Mouse (Mus musculus): ENCODE data around the gene Olfr1113. TPM values are rescaled to one million over a fixed set of nuclear protein-coding genes. Genes with fewer than 3 reads are reported as not detected.
"Not testable (repeated sequence)": the region's sequence is repeated elsewhere in the genome, so short reads cannot be mapped to it uniquely, and the experiment has no call there.

Olfr1113 gene
- total RNA-seq (2015) (not detected in 2 replicates), total RNA-seq (2017) (not detected in 2 replicates)

GRCm38 (mm10) chr2:87208670-87209069 is at the start of gene Olfr1113:
Gene Olfr1113 (plus strand): TSS chr2:87208970.
- no peak for ATAC-seq (ENCODE audit: poor library complexity, severe bottlenecking)

GRCm38 (mm10) chr2:87167731-87168130 is 41.0 kb upstream of the Olfr1113 start:
- ATAC-seq (ENCODE audit: poor library complexity, severe bottlenecking), result not testable (repeated sequence)

GRCm38 (mm10) chr2:87187498-87187897 is 21.3 kb upstream of the Olfr1113 start, which contains the start of gene Olfr1112:
Gene Olfr1112 (plus strand): TSS chr2:87187798.
- ATAC-seq (ENCODE audit: poor library complexity, severe bottlenecking), result no peak

- ATAC-seq (ENCODE audit: poor library complexity, severe bottlenecking), result no peak
Observed at GRCm38 (mm10) chr2:87247713-87248112, 38.9 kb downstream of the Olfr1113 start, which contains the start of gene Olfr1115. Gene Olfr1115 (plus strand): TSS chr2:87248013.

Other genes with a start within 250 kb of the Olfr1113 start
- not detected in 2 replicates for gene Olfr1099, start 248.3 kb upstream of the Olfr1113 start, total RNA-seq (2015)
- not detected in 2 replicates for gene Olfr1099, start 248.3 kb upstream of the Olfr1113 start, total RNA-seq (2017)
- gene Olfr1100, start 229.0 kb upstream of the Olfr1113 start, total RNA-seq (2015), result not detected in 2 replicates
- not detected in 2 replicates for gene Olfr1100, start 229.0 kb upstream of the Olfr1113 start, total RNA-seq (2017)
- gene Olfr1101, start 217.7 kb upstream of the Olfr1113 start, total RNA-seq (2015), result not detected in 2 replicates
- not detected in 2 replicates for gene Olfr1101, start 217.7 kb upstream of the Olfr1113 start, total RNA-seq (2017)
- gene Olfr1102, start 210.6 kb upstream of the Olfr1113 start, total RNA-seq (2015), result not detected in 2 replicates
- gene Olfr1102, start 210.6 kb upstream of the Olfr1113 start, total RNA-seq (2017), result not detected in 2 replicates
- gene Olfr1104, start 181.9 kb upstream of the Olfr1113 start, total RNA-seq (2015), result not detected in 2 replicates
- gene Olfr1104, start 181.9 kb upstream of the Olfr1113 start, total RNA-seq (2017), result not detected in 2 replicates
- not detected in 2 replicates for gene Olfr1105, start 172.4 kb upstream of the Olfr1113 start, total RNA-seq (2015)
- not detected in 2 replicates for gene Olfr1105, start 172.4 kb upstream of the Olfr1113 start, total RNA-seq (2017)
- not detected in 2 replicates for gene Olfr1106, start 156.7 kb upstream of the Olfr1113 start, total RNA-seq (2015)
- not detected in 2 replicates for gene Olfr1106, start 156.7 kb upstream of the Olfr1113 start, total RNA-seq (2017)
- gene Olfr1107, start 133.2 kb upstream of the Olfr1113 start, total RNA-seq (2015), result not detected in 2 replicates
- gene Olfr1107, start 133.2 kb upstream of the Olfr1113 start, total RNA-seq (2017), result not detected in 2 replicates
- gene Olfr1109, start 113.0 kb upstream of the Olfr1113 start, total RNA-seq (2015), result not detected in 2 replicates
- gene Olfr1109, start 113.0 kb upstream of the Olfr1113 start, total RNA-seq (2017), result not detected in 2 replicates
- not detected in 2 replicates for gene Olfr259, start 94.4 kb upstream of the Olfr1113 start, total RNA-seq (2015)
- gene Olfr259, start 94.4 kb upstream of the Olfr1113 start, total RNA-seq (2017), result not detected in 2 replicates
- gene Olfr1110, start 68.7 kb upstream of the Olfr1113 start, total RNA-seq (2015), result not detected in 2 replicates
- gene Olfr1110, start 68.7 kb upstream of the Olfr1113 start, total RNA-seq (2017), result not detected in 2 replicates
- gene Olfr1111, start 56.3 kb upstream of the Olfr1113 start, total RNA-seq (2015), result not detected in 2 replicates
- gene Olfr1111, start 56.3 kb upstream of the Olfr1113 start, total RNA-seq (2017), result not detected in 2 replicates
- not detected in 2 replicates for gene Olfr1112, start 21.2 kb upstream of the Olfr1113 start, total RNA-seq (2015)
- gene Olfr1112, start 21.2 kb upstream of the Olfr1113 start, total RNA-seq (2017), result not detected in 2 replicates
- gene Olfr1115, start 39.0 kb downstream of the Olfr1113 start, total RNA-seq (2015), result not detected in 2 replicates
- not detected in 2 replicates for gene Olfr1115, start 39.0 kb downstream of the Olfr1113 start, total RNA-seq (2017)
- not detected in 2 replicates for gene Olfr1116, start 58.6 kb downstream of the Olfr1113 start, total RNA-seq (2015)
- not detected in 2 replicates for gene Olfr1116, start 58.6 kb downstream of the Olfr1113 start, total RNA-seq (2017)
- not detected in 2 replicates for gene Olfr1118, start 98.6 kb downstream of the Olfr1113 start, total RNA-seq (2015)
- 0.04 TPM in 1 of 2 replicates, not detected in the other for gene Olfr1118, start 98.6 kb downstream of the Olfr1113 start, total RNA-seq (2017)
- not detected in 2 replicates for gene Olfr1120, start 145.8 kb downstream of the Olfr1113 start, total RNA-seq (2015)
- gene Olfr1120, start 145.8 kb downstream of the Olfr1113 start, total RNA-seq (2017), result not detected in 2 replicates
- not detected in 2 replicates for gene Olfr1121, start 160.9 kb downstream of the Olfr1113 start, total RNA-seq (2015)
- gene Olfr1121, start 160.9 kb downstream of the Olfr1113 start, total RNA-seq (2017), result not detected in 2 replicates
- 0.02 TPM in 1 of 2 replicates, not detected in the other for gene Olfr1122, start 176.9 kb downstream of the Olfr1113 start, total RNA-seq (2015)
- not detected in 2 replicates for gene Olfr1122, start 176.9 kb downstream of the Olfr1113 start, total RNA-seq (2017)
- gene Olfr1123, start 207.7 kb downstream of the Olfr1113 start, total RNA-seq (2015), result not detected in 2 replicates
- gene Olfr1123, start 207.7 kb downstream of the Olfr1113 start, total RNA-seq (2017), result not detected in 2 replicates
- gene Olfr1124, start 221.3 kb downstream of the Olfr1113 start, total RNA-seq (2015), result not detected in 2 replicates
- not detected in 2 replicates for gene Olfr1124, start 221.3 kb downstream of the Olfr1113 start, total RNA-seq (2017)
- not detected in 2 replicates for gene Olfr1126, start 245.0 kb downstream of the Olfr1113 start, total RNA-seq (2015)
- not detected in 2 replicates for gene Olfr1126, start 245.0 kb downstream of the Olfr1113 start, total RNA-seq (2017)

All from megakaryocyte, adult 5-6 weeks (primary cell).